13 mouse cellular contexts compared by ENCODE assay signal in genomic region chr7:27574124-27574880, GRCm38 (mm10). TPM values are rescaled to one million over a fixed set of nuclear protein-coding genes. Genes with fewer than 3 reads are reported as not detected.
DNase-seq lines count a peak whose midpoint lies in the region; TF ChIP-seq lines count a peak whose summit lies in the region.
"Had no signal": no experiment of that assay in that cellular context is flagged by ENCODE, and none has a peak within 500 bp of the region (broad histone marks: within the 10 kb centered on the region; RNA-seq: fewer than 3 reads in every experiment).

No protein-coding gene starts in this region.

- H3K4me1 ChIP-seq in megakaryocyte, embryonic 14.5 days, result peaks cover 47% of the 10 kb centered on the region
- H3K4me1 ChIP-seq: hindbrain, embryonic 15.5 days; liver, embryonic 12.5 days had no signal

- no peaks in the 10 kb centered on the region for H3K27me3 ChIP-seq in C2C12 (ENCODE audit: control insufficient read depth, insufficient read depth, insufficient read length)
- no peaks in the 10 kb centered on the region for H3K27me3 ChIP-seq in megakaryocyte, embryonic 14.5 days (replicated peaks)
- H3K27me3 ChIP-seq: hindbrain, embryonic 15.5 days; liver, embryonic 12.5 days had no signal

- no peaks in the 10 kb centered on the region for H3K9me3 ChIP-seq in megakaryocyte, embryonic 14.5 days
- H3K9me3 ChIP-seq: hindbrain, embryonic 15.5 days; liver, embryonic 12.5 days had no signal

- peak overlapping the region; percentile 14 for H3ac ChIP-seq in C2C12 (ENCODE audit: control insufficient read depth, insufficient read length, low read depth)

- peak; percentile 89 for DNase-seq in 3T3-L1 (ENCODE audit: low read depth, low spot score)
- DNase-seq in R1 (ENCODE audit: low read depth, low spot score), result peak; percentile 76
- no peak for DNase-seq in urinary bladder, postnatal 36 days (ENCODE audit: low spot score in 2 of 2)
- no peak for DNase-seq in gastrocnemius, postnatal 10 days
- no peak for DNase-seq in cerebellum, postnatal 4 days (ENCODE audit: low spot score in 2 of 2)
- DNase-seq: kidney, adult 8-10 months; right cerebral cortex, postnatal 4 days had no signal

- H3K79me3 ChIP-seq in C2C12 (ENCODE audit: low read depth), result no peaks in the 10 kb centered on the region

- no peak for TF ChIP-seq CTCF in C2C12 (IDR thresholded peaks at IDR 0.05; ENCODE audit: control insufficient read depth, insufficient read depth, insufficient read length)

- peaks cover 49% of the 10 kb centered on the region for H3K36me3 ChIP-seq in C2C12 (ENCODE audit: control insufficient read depth, insufficient read depth)
- peaks cover 88% of the 10 kb centered on the region for H3K36me3 ChIP-seq in megakaryocyte, embryonic 14.5 days (replicated peaks; ENCODE audit: low read length)

- peaks cover 12% of the 10 kb centered on the region for H3K79me2 ChIP-seq in C2C12 (ENCODE audit: control insufficient read depth, insufficient read depth)

- H3K4me3 ChIP-seq in C2C12 (ENCODE audit: insufficient read depth, poor library complexity, severe bottlenecking), result no peak overlapping the region
- peak overlapping the region; percentile 28 for H3K4me3 ChIP-seq in megakaryocyte, embryonic 14.5 days (replicated peaks)
- H3K4me3 ChIP-seq: erythroblast, embryonic 14.5 days; hindbrain, embryonic 15.5 days; liver, embryonic 12.5 days had no signal

TF ChIP-seq in C2C12, 6 proteins besides CTCF, POLR2A, EP300 and RAD21:
- no peak for TF ChIP-seq CEBPB (IDR thresholded peaks at IDR 0.05; ENCODE audit: low read depth)
- peak; percentile 89 for TF ChIP-seq MYOD1 (IDR thresholded peaks at IDR 0.05; ENCODE audit: control insufficient read depth, insufficient read length, low read depth)
- no peak for TF ChIP-seq MYOG (IDR thresholded peaks at IDR 0.05; ENCODE audit: control insufficient read depth, extremely low read depth, insufficient read length)
- TF ChIP-seq MAX (IDR thresholded peaks at IDR 0.05), result peak; percentile 81
- TF ChIP-seq USF1 (IDR thresholded peaks at IDR 0.05; ENCODE audit: low read depth), result no peak
- TF ChIP-seq FOSL1 (IDR thresholded peaks at IDR 0.05; ENCODE audit: insufficient read depth, low read length, poor library complexity, severe bottlenecking), result peak; percentile 92

RNA-seq across cellular contexts. Expression of gene Akt2, which starts 17.1 kb away (rescaled TPM):
- polyA plus RNA-seq in C2C12 (2012; fragmentation: generic; extraction: Trizol), result 102 TPM
- 72.3 and 86.4 TPM in 2 replicates for polyA plus RNA-seq in megakaryocyte, embryonic 14.5 days (2012; ENCODE audit: insufficient read depth, low replicate concordance)
- 100 to 1,000 TPM; 128 to 134 TPM for total RNA-seq in gastrocnemius, postnatal 10 days (2021)

RNA-seq across cellular contexts. Expression of gene 2310022A10Rik, which starts 21.3 kb away (rescaled TPM):
- 26.9 TPM for polyA plus RNA-seq in C2C12 (2012; fragmentation: generic; extraction: Trizol)
- 19.6 and 32.1 TPM in 2 replicates for polyA plus RNA-seq in megakaryocyte, embryonic 14.5 days (2012; ENCODE audit: insufficient read depth, low replicate concordance)
- 100 to 1,000 TPM; 106 to 110 TPM for total RNA-seq in gastrocnemius, postnatal 10 days (2021)

RNA-seq across cellular contexts. Expression of gene Pld3, which starts 21.3 kb away (rescaled TPM):
- polyA plus RNA-seq in C2C12 (2012; fragmentation: generic; extraction: Trizol), result 60.5 TPM
- 66.2 and 97.1 TPM in 2 replicates for polyA plus RNA-seq in megakaryocyte, embryonic 14.5 days (2012; ENCODE audit: insufficient read depth, low replicate concordance)
- total RNA-seq in gastrocnemius, postnatal 10 days (2021), result 10 to 100 TPM; 27.2 to 37.9 TPM

RNA-seq across cellular contexts. Expression of gene Hipk4, which starts 51.2 kb away (rescaled TPM):
- 0.70 TPM for polyA plus RNA-seq in C2C12 (2012; fragmentation: generic; extraction: Trizol)
- 1.6 and 2.1 TPM in 2 replicates for polyA plus RNA-seq in megakaryocyte, embryonic 14.5 days (2012; ENCODE audit: insufficient read depth, low replicate concordance)
- under 1 TPM; 0.42 to 0.84 TPM for total RNA-seq in gastrocnemius, postnatal 10 days (2021)
- total RNA-seq: layer of hippocampus, adult 18-20 months had no signal

Comparison
In these comparisons a context has a peak if more than half of its experiments do, and no peak if none do; other contexts are left out.
1. DNase-seq: peak in 3T3-L1 (single experiment) and R1 (single experiment); none in urinary bladder, postnatal 36 days (0 of 2), gastrocnemius, postnatal 10 days (single experiment) and cerebellum, postnatal 4 days (0 of 2).